Mouse (Mus musculus) lung, embryonic 15.5 days (tissue): ENCODE measurements at regions not wholly inside any gene's neighbourhood (a gene's known extent, or its start where the extent isn't known, plus 50 kb on each side); places are given as distances from the start of the nearest gene placed in this dataset.
A peak's percentile ranks its signal among the peaks of the same experiment; 100 is the strongest.

Source experiments
- ATAC-seq: fragments of 200-750 bp; cut with Nextera tagmentation; 2 replicates; pipeline ENCODE4 v1.8.0; 2017; ENCODE audit warnings: moderate number of reproducible peaks, borderline replicate concordance; ENCODE audit not compliant: low FRiP score, low TSS enrichment; ENCODE audit errors: extremely low read depth
- H3K27ac ChIP-seq: fragments of 300-500 bp; sonication (generic); 2 replicates; pipeline ENCODE4 v1.5.1; 2015; ENCODE audit warnings: moderate library complexity, mild to moderate bottlenecking, inconsistent platforms
- H3K27me3 ChIP-seq: fragments of 300-500 bp; sonication (generic); 2 replicates; pipeline ENCODE4 v1.6.1; 2015; ENCODE audit warnings: inconsistent platforms
- H3K36me3 ChIP-seq: fragments of 300-500 bp; sonication (generic); 2 replicates; pipeline ENCODE4 v1.6.1; 2015; ENCODE audit warnings: inconsistent platforms
- H3K4me1 ChIP-seq: fragments of 300-500 bp; sonication (generic); 2 replicates; pipeline ENCODE4 v1.6.1; 2015; ENCODE audit warnings: inconsistent platforms
- H3K4me2 ChIP-seq: fragments of 300-500 bp; sonication (generic); 2 replicates; pipeline ENCODE4 v1.6.1; 2015; ENCODE audit warnings: inconsistent platforms, mild to moderate bottlenecking, moderate library complexity
- H3K4me3 ChIP-seq: fragments of 300-500 bp; sonication (generic); 2 replicates; pipeline ENCODE4 v1.5.1; 2015; ENCODE audit warnings: mild to moderate bottlenecking, inconsistent platforms
- H3K9ac ChIP-seq: fragments of 300-500 bp; sonication (generic); 2 replicates; pipeline ENCODE4 v1.6.1; 2015; ENCODE audit warnings: inconsistent platforms
- H3K9me3 ChIP-seq: fragments of 300-500 bp; sonication (generic); 2 replicates; pipeline ENCODE4 v1.6.1; 2016; ENCODE audit warnings: inconsistent platforms
- WGBS: fragments of 180-500 bp; shearing (Covaris S2); methylation state at CpG from one replicate; pipeline ENCODE4 v1.1.7; 2015; 5-methylcytosine and 5-hydroxymethylcytosine counted together

DNA sequence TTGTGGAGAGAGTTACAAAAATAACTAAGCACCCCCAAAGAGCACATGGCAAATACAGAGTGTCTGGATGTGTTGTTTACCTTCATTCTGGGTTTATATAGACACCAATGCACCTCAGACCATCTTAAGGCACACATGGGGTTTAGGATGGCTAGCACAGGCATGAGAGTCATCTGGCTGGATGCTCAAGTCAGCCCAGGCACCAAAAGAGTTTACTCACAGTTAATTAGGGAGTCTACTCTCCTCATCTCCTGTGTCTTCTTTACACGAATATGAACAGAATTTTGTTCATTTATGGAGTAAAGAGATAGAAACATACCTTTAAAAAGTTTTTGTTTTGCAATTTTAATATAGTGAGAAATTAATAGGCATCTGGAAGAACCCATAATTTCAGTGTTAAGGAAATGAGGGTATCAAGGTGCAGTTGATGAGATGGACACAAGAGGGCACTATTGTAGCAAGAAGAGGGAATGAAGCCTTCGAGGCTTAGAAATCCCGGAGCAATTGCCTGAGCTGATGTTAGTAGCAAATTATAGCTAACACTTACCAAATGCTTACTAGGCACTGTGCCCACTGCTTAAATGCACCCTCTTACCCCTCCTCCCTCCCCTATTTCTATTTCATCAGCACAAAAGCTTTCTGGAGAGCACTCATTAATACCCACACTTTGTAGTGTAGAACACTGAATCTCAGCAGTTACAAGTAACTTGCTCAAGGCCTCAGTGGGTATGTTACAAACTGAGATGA, 174.6 kb downstream of the Eepd1 start:
- WGBS: 5% methylated on average over 3 of the region's 3 CpGs

DNA sequence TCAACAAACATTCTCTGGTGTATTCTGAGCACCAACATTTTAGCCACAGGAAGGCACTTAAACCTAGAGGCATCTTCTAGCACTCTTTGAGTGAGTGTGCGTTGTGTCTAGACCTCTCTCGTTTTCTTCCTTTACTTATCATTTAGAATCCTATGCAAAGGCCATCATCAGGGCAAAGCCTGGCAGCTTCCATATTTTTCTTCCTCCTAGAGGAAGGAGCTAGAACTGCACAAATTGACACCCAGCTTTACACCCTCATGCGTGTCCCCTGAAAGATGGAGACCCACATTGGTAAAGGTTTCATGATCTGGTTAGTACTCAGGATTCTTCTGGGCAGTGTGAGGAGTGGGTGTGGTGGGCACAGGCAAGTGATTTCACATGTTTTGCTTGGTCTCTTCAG, 175.2 kb downstream of the Eepd1 start:
- Histone ChIP-seq H3K36me3 (no peaks in the 10 kb centered on the region), H3K9ac (no peak overlapping the region), H3K4me2 (no peak overlapping the region), H3K4me3 (no peak overlapping the region), H3K27me3 (no peaks in the 10 kb centered on the region), H3K9me3 (no peaks in the 10 kb centered on the region), H3K4me1 (no peaks in the 10 kb centered on the region), H3K27ac (no peak overlapping the region)
- ATAC-seq: no peak
- 79% methylated on average over 3 of the region's 3 CpGs for WGBS

More for the DNA sequence above, 174.6 kb downstream of the Eepd1 start:
- Histone ChIP-seq H3K36me3 (no peaks in the 10 kb centered on the region), H3K27ac (no peak overlapping the region), H3K4me2 (no peak overlapping the region), H3K4me1 (no peaks in the 10 kb centered on the region), H3K9me3 (no peaks in the 10 kb centered on the region), H3K27me3 (no peaks in the 10 kb centered on the region), H3K9ac (no peak overlapping the region), H3K4me3 (no peak overlapping the region)
- ATAC-seq: no peak

DNA sequence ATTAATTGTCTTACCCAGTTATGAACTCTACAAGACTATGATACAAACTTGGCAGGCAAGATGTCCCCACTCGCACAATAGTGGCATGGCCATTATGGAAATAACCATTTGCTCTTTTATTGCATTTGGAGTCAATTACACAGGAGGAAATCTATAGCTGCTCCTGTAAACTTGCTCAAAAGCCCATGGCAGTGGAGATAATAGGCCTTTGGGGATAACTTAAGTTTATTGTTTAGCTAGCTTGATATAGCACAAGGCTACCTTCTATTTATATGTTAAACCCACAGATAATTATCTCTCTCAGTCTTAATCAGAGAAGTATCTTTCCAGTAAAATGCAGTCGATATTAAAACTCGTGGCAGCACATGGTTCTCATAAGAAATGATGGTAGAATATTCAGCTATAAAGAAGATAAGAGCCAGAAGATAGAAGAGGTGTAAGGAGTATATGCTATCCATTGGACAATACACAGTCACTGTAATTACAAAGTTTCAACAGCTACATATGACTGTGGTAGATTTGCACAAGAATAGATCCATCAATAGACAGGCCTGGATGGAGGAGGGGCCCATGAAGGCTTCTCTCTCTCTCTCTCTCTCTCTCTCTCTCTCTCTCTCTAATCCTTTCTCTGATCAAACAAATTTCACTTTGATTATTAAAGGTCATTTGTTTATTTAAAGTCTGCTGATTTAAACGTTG, 202.4 kb downstream of the Eepd1 start:
- 59% methylated on average over 4 of the region's 4 CpGs for WGBS
- Histone ChIP-seq H3K27me3 (no peaks in the 10 kb centered on the region), H3K4me3 (no peak overlapping the region), H3K9ac (no peak overlapping the region), H3K9me3 (no peaks in the 10 kb centered on the region), H3K36me3 (no peaks in the 10 kb centered on the region), H3K4me2 (no peak overlapping the region), H3K27ac (no peak overlapping the region), H3K4me1 (no peaks in the 10 kb centered on the region)
- ATAC-seq: no peak

DNA sequence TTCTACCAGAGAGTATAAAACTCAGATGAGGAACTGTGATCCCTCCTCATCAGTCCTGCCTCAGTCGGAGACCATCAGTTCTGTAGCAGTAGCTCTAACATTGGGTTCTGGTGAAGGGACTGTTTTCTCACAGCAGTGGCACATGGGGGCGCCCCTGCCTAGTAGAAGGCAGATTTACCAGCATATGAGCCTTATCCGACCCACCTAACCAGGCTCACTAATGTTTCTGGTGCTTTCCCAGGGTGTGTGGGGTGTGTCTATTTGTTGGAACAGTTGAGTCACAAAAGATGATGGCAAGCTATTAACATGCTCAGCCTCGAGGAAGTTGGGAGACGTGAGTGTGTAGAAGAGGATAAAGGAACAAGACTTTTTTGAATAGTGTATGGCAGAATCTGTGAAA, 212.3 kb downstream of the Eepd1 start:
- no peak overlapping the region for H3K27ac ChIP-seq
- H3K9ac ChIP-seq: no peak overlapping the region
- H3K9me3 ChIP-seq: no peaks in the 10 kb centered on the region
- no peaks in the 10 kb centered on the region for H3K4me1 ChIP-seq
- no peaks in the 10 kb centered on the region for H3K27me3 ChIP-seq
- no peak overlapping the region for H3K4me2 ChIP-seq
- 32% methylated on average over 5 of the region's 5 CpGs for WGBS
- no peaks in the 10 kb centered on the region for H3K36me3 ChIP-seq
- ATAC-seq: no peak
- no peak overlapping the region for H3K4me3 ChIP-seq

DNA sequence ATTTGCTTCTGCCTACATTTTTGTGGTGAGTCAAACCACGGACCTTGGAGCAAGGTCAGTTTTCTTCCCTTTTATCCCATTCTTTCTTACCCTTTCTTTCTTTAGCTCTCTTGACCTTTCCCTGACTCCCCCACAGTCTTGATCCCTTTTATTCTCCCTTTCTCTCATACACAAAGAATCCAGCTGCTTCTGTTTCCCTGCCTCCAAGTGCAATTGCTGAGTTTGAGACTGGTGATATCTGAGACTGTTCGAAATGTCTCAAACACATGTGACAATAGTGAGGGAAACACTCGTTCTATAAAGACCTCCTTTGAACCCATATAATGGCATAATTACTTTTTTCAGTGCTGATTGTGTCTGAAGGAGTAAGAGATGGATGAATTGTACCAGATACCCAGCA, 213.7 kb downstream of the Eepd1 start:
- no peak for ATAC-seq

DNA sequence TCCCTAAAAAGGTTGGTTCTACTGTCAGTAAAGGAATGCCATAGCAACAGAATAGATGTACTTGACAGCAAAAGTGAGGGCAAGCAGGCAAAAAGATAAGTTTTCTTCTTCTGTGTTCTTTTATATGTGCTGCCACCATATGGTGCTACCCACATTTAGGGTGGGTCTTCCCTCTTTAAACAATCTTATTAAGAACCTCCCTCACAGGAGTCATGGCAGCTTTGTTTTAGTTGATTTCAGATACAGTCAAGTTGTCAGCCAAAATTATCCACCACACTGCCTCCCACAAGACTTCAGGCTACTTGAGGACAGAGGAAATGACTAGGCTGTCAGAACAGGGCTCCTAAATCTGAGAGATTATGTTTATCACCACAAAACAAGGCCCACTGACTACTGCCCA, 232.3 kb downstream of the Eepd1 start:
- Histone ChIP-seq H3K4me3 (no peak overlapping the region), H3K27ac (no peak overlapping the region), H3K4me1 (no peaks in the 10 kb centered on the region), H3K9me3 (no peaks in the 10 kb centered on the region), H3K36me3 (no peaks in the 10 kb centered on the region), H3K27me3 (no peaks in the 10 kb centered on the region), H3K4me2 (no peak overlapping the region), H3K9ac (no peak overlapping the region)
- ATAC-seq: no peak

More for the DNA sequence above, 213.7 kb downstream of the Eepd1 start:
- 47% methylated on average over 3 of the region's 3 CpGs for WGBS
- Histone ChIP-seq H3K4me1 (no peaks in the 10 kb centered on the region), H3K9me3 (no peaks in the 10 kb centered on the region), H3K4me2 (no peak overlapping the region), H3K27ac (no peak overlapping the region), H3K27me3 (no peaks in the 10 kb centered on the region), H3K36me3 (no peaks in the 10 kb centered on the region), H3K4me3 (no peak overlapping the region), H3K9ac (no peak overlapping the region)

DNA sequence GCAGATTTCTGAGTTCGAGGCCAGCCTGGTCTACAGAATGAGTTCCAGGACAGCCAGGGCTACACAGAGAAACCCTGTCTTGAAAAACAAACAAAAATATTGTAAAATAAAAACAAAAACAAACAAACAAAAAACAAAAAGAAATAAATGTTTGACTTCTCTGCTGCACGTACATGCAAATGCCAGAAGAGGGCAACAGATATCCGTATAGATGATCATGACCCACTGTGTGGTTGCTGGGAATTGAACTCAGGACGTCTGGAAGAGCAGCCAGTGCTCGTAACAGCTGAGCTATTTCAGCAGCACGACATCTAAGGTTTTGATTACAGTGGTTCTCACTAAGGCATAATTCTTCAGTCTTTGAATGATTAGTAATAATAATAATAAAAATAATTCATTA, 262.8 kb downstream of the Eepd1 start:
- 65% methylated on average over 6 of the region's 6 CpGs for WGBS
- no peaks in the 10 kb centered on the region for H3K4me1 ChIP-seq
- no peak overlapping the region for H3K9ac ChIP-seq
- no peak overlapping the region for H3K4me3 ChIP-seq
- H3K9me3 ChIP-seq: no peaks in the 10 kb centered on the region
- no peak overlapping the region for H3K4me2 ChIP-seq
- H3K36me3 ChIP-seq: no peaks in the 10 kb centered on the region
- H3K27ac ChIP-seq: no peak overlapping the region
- ATAC-seq: no peak
- no peaks in the 10 kb centered on the region for H3K27me3 ChIP-seq

DNA sequence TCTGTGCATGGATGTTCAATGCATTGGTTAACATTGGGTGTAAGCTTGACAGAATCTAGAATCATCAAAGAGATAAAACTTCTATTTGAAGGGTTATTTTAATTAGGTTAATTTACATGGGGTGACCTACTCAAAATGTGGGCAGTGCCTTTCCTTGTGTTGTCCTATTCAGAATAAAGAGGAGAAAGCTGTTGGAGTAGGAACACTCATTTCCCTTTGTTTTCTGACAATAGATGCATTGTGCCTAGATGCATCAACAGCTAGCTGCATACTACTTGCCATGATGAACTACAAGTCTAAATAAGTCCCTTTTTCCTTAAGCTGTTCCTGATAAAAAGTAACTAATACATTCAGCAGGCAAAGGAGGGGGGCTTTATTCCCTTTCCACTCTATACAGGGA, 269.8 kb downstream of the Eepd1 start:
- Histone ChIP-seq H3K4me2 (no peak overlapping the region), H3K36me3 (no peaks in the 10 kb centered on the region), H3K9me3 (no peaks in the 10 kb centered on the region), H3K4me1 (no peaks in the 10 kb centered on the region), H3K4me3 (no peak overlapping the region), H3K27ac (no peak overlapping the region), H3K9ac (no peak overlapping the region), H3K27me3 (no peaks in the 10 kb centered on the region)
- ATAC-seq: no peak

DNA sequence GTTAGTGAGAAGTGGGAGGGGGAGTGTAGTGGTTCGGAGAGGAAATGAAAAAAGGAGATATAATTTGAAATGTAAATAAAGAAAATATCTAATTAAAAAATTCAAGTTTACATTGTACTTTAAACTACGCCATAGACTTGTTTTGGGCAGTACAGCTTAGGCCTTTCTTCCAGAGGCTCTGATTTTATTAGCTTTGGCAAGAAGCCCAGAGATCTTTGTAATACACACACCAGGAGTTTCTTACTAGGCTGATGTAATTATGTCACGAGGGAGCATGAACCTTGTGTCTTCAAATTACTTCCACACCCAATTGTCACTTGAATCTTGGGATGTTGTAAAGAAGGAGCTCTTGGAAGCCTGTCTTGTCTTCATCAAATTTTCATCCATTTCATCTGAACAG, 292.6 kb downstream of the Eepd1 start:
- WGBS: 29% methylated on average over 3 of the region's 3 CpGs
- H3K9ac ChIP-seq: no peak overlapping the region
- H3K36me3 ChIP-seq: no peaks in the 10 kb centered on the region
- H3K9me3 ChIP-seq: no peaks in the 10 kb centered on the region
- no peak overlapping the region for H3K27ac ChIP-seq
- no peak overlapping the region for H3K4me3 ChIP-seq
- H3K4me1 ChIP-seq: no peaks in the 10 kb centered on the region
- no peaks in the 10 kb centered on the region for H3K27me3 ChIP-seq
- peak; percentile 84; the same call in 1 of the 2 replicates for ATAC-seq
- H3K4me2 ChIP-seq: no peak overlapping the region

DNA sequence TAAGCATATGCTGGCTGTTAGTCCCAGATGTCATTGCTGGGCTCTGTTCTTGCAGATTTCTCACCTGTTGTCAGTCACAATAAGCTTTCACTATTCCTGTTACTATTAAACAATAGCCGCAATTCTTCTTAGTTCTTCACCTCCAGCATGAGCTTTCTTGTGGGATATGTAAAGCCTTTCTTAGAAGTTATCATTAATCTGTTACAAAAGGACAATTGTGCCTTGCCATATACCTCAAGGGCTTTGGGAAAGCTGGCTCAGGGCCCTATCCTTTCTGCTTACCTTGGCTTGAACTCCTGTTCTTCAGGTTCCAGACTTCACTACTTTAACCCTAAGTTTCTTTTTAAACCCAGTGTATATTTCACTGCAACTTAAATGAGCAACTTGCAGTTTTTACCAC, 301.3 kb downstream of the Eepd1 start:
- Histone ChIP-seq H3K9me3 (no peaks in the 10 kb centered on the region), H3K9ac (no peak overlapping the region), H3K36me3 (no peaks in the 10 kb centered on the region), H3K27me3 (no peaks in the 10 kb centered on the region), H3K4me3 (no peak overlapping the region), H3K4me2 (no peak overlapping the region), H3K4me1 (no peaks in the 10 kb centered on the region), H3K27ac (no peak overlapping the region)
- no peak for ATAC-seq
- 90% methylated on average over 1 of the region's 1 CpGs for WGBS

DNA sequence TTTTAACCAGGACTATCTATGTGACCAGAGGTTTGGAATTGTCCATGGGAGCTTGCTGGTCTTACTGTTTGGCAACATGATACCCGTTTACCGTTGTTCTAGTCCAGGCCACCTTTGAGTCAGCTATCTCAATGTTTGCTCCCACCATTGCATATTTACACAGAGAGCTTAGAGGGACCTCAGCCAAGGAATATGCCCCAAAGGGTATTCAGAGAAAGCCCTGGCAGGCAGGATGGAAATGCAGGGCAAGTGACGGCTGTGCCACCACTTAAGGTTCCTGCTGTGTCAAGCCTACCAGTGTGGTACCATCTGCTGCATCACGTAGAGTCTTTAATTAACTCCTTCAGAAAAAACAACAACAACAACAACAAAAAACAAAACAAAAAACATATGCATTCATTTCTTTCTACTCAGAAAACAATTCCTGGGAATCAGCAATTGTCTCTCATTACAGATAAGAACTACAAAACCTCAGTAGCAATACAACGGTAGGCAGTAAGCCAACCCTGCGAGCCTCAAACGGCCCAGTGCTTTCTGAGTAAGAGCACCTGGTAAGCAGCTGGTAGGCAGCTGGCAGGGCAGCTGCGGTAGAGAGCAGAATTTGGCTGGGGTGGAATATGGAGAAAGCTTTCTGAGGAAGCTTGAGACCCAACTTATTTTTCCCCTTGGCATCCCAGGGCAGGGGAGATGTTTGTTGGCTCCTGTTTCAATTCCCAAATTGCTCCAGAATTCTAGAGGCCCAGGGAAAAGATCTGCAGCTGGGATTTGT, 314.0 kb downstream of the Eepd1 start:
- Histone ChIP-seq H3K4me2 (no peak overlapping the region), H3K9ac (no peak overlapping the region), H3K4me3 (no peak overlapping the region), H3K27ac (no peak overlapping the region), H3K27me3 (no peaks in the 10 kb centered on the region), H3K36me3 (no peaks in the 10 kb centered on the region), H3K4me1 (no peaks in the 10 kb centered on the region), H3K9me3 (no peaks in the 10 kb centered on the region)
- WGBS: 62% methylated on average over 8 of the region's 8 CpGs
- no peak for ATAC-seq

DNA sequence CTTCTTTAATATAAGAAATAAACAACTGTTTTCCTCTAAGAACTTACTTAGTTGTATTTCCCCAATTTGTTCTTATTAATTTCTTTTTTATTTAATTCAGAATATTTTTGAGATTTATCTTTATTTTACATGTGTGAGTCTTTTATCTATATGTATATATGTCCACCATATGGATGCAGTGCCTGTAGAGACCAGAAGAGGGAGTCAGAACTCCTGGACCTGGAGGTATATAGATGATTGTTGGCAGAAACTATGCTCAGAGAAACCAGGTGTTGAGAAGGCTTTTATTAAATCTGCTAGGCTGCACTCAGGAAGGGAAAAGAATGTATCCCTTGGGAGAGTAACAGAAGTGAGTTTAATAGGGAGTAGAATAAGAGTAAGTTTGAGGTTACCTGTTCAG, 328.2 kb downstream of the Eepd1 start:
- Histone ChIP-seq H3K4me2 (no peak overlapping the region), H3K27ac (no peak overlapping the region), H3K4me3 (no peak overlapping the region), H3K36me3 (no peaks in the 10 kb centered on the region), H3K9me3 (no peaks in the 10 kb centered on the region), H3K9ac (no peak overlapping the region), H3K27me3 (no peaks in the 10 kb centered on the region), H3K4me1 (no peaks in the 10 kb centered on the region)
- ATAC-seq: no peak
